Mouse (Mus musculus): ENCODE measurements around the gene Cacna2d3.
A peak's percentile ranks its signal among the peaks of the same experiment; 100 is the strongest.

Cacna2d3 gene

DNA sequence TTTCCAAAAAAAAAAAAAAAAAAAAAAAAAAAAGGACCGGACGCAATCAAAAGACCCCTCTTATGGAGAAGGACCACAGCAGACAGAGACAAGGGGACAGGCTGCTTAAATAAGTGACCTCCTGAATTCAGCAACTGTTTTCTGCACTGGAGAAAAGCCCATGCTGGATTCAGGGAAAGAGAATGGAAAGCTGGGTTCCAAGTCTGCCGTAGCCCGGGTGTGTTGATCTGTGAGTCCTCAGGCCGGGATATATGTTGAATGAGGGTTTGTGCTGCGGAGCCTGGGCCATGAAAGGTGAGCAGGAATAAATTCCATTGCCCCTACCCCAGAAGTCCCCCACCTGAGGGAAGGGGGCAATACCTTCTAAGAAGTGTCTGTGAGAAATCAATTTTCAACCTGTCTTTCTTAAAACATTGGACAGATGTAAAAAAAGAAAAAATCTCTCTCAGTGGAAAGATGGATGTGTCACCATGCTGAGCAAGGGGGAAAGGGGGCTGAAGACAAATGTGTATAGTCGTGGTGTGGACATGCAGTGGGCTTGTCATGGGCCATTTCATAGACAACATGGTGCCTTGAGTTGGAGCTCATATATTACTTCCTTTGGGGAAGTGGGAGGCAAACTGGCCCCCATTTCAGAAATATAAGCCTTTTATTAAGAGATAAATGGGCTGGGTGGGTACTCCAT lies 703.2 kb downstream of the Cacna2d3 start:
- DNase-seq (ENCODE audit: extremely low spot score, low spot score) = no peak

DNA sequence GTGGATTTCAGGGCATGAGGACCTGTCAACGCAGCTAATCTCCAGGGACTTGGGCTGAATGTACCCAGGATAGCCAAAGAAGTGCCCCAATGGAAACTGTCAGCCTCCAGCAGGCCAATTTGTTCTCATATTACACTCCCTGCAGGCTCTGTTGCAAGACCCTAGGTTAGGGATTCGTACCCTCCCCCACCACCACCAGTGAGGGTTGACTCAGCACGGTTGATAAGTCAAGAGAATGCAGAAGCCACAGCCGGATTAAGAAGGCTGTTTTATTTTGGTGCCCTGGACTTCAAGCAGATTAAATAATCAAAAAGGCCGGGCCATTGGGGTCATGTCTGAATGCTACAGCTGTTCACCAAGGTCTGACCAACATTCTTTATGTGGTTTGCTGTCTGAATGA lies 703.8 kb downstream of the Cacna2d3 start, which contains the start of gene Lrtm1:
TSS of gene Lrtm1 (plus strand) at position 326 of the 400 bp plus-strand sequence.
- DNase-seq (ENCODE audit: extremely low spot score, low spot score) = peak; percentile 42

DNA sequence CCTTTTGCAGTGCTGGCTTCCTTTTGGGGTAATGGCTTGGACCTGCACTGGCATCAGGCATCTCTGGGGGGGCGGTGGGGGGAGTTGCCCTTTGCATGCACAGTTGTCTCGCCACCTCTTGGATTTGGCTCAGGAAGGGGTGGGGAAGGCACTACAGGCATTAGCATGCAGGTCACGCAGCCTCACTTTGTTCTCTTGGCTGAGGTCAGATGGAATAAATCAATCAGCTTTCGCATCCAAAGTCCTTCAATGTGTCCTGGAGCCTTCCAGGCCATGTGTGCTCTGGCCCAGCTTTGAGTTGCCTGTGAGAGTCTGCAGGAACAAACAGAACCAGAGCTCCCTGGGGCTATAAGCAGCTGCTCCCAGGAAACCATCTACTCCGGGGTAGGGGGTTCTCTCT lies 705.8 kb downstream of the Cacna2d3 start:
- peak; percentile 60 for DNase-seq (ENCODE audit: extremely low spot score, low spot score)

DNA sequence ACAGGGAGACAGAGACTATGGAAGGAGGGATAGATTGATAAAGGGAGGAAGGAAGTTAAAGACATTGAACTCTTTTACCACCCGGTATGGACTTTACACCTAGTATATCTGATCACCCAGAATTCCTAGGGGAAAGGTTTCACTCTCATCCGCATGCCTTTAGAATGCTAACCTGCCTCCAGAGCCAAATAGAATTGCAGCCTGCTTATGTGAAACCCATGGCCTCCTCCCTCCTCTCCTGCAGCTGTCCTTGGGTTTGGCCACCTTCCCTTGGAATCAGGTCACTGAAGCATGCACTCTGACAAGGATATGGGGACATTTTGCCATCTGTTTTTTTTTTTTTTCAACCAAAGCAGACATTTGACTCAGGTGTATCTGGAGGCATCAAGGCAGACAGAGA lies 707.0 kb downstream of the Cacna2d3 start:
- no peak for DNase-seq (ENCODE audit: extremely low spot score, low spot score)

DNA sequence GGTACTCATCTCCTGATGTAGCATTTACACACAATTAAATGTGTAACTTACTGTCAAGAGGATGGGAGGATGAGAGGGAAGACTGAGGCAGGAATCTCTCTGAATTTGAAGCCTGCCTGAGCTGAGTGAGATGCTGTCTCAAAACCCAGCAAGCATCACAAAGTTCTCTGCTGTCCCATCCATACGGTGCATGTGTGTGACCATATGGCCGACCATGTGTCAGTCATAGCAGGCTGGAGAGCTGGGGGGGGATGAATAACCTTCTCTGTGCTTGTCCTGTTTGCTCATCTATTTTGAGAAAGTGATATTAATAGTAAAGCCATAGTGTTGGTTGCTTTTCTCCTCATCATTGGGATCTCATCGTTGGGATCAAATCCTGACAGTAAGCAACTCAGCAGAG lies 708.5 kb downstream of the Cacna2d3 start:
- no peak for DNase-seq (ENCODE audit: extremely low spot score, low spot score)

DNA sequence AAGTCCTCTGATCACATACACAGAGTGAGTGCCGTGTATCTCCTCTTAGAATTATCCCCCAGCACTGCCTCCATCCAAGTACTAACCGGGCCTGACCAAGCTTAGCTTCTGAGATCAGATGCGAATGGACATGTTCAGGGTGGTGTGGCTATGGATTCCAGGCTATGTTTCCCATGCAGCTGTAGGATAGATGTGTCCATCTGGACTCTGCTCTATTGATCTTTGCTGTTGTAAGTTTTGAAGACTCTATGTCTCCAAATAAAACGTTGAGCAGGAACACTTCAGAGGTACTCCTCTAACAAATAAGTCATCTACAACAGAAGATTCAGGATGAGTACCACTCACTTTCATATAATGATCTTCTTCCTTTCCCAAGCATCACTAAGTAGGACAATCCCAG lies 712.0 kb downstream of the Cacna2d3 start:
- DNase-seq (ENCODE audit: extremely low spot score, low spot score) = no peak

DNA sequence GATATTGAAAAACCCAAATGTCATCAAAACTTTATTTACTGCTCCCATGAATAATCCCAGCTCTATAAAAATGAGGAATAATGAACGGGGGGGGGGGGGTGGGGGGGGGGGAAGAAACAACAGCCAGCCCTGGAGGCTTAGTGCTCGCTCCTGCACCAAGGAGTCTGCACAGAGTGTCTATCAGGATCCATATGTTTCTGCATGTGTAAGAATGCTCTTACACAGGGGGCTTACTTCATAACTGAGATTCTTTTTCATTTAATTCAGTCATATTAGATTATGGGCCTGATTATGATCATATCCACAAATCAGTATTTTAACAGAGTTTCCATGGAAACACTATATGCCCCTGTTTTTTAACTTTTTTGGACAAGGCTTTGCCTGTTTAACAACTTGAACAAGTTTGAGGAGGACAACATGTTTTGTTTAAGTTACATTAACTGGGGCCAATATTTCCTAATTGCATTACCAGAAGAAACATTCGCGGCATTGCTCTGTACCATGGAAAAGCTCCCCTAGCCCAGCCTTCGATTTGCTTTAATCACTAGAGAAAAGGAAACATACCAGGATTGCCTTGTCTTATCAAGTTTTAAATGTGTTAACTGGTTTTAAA lies 716.3 kb downstream of the Cacna2d3 start:
- no peak for DNase-seq (ENCODE audit: extremely low spot score, low spot score)

DNA sequence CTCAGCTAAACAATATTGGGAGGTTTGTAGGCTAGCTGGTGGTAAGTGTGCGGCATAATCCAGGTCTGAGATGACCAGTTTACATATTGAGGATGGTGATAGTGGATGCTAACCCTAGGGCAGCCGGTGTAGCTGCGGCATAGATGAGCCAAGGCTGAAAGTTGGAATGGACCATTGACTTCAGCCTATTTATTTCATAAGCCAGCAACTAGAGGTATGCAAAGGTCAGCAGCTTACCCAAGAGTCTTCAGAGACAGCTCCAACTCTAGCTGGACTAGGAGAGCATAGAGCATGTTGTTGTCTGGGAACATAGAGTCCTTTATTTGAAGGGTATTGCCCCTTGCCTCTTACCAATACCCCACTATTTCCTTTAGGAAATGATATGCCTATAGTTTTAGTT lies 725.1 kb downstream of the Cacna2d3 start:
- DNase-seq (ENCODE audit: extremely low spot score, low spot score) = no peak

DNA sequence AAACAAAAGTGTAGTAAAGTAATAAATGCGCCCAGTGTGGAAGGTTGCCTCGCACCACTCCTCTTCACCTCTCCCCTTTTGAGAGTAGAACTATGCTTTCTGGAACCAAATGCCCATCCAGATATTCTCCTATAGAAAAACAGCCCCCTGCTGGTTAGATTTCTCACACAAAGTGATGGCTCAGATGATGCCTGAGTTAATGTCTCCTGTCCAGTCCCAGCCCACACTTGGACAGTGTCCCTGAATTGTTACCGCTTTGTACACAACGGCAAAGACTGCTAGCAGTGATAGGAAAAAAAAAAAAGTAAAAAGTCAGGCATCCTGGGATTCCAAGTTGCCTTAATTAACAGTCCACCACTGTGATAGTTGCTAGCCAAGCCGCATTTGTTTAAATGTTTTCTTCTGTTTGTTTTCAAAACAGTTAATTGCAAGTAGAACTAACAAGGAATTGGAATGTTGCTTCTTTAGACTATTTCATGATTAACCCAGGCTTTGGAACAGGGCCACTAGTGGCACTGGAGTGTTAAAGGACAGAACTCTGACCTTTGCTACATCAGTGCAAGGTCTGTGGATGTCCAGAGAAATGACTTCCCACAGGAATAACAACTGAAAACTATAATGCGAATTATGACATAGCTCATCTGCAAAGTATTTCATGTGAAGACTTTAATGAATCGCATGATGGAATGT lies 733.3 kb downstream of the Cacna2d3 start:
- DNase-seq (ENCODE audit: extremely low spot score, low spot score) = no peak

DNA sequence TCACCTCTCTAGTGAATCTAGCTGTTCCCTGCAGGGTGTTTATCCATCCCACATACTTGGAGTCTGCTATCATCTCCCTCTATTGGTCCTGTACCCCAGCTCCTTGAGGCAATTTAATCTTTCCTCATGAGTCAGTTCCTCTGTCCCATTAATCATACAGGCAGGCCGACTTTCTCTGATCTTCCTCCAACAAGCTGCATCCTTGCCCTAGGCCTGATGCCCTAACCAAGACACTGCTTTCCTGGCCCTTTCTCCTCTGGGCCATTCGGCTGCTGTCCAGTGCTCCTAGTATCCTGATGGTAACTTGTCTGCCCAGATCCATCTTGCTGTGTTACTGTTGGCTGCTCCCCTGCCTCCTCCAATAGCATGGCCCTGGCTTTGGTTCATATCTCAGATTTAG lies 737.4 kb downstream of the Cacna2d3 start:
- DNase-seq (ENCODE audit: extremely low spot score, low spot score) = no peak

DNA sequence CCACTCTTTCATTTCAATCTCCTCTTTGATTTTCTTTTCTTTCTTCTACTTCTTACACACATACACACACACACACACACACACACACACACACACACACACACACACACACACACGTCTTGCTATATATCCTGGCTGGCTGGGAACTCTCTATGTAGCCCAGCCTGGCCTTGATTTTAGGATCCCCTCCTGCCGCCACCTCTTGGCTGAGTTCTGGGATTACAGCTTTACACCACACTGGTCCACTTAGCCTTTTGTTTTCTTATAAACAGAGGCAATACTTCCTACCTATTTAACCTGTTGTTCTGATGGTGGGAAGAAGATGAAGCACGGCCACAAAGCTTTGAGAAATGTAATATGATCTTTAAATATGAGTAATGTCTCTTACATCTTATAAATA lies 741.2 kb downstream of the Cacna2d3 start:
- DNase-seq (ENCODE audit: extremely low spot score, low spot score) = no peak

DNA sequence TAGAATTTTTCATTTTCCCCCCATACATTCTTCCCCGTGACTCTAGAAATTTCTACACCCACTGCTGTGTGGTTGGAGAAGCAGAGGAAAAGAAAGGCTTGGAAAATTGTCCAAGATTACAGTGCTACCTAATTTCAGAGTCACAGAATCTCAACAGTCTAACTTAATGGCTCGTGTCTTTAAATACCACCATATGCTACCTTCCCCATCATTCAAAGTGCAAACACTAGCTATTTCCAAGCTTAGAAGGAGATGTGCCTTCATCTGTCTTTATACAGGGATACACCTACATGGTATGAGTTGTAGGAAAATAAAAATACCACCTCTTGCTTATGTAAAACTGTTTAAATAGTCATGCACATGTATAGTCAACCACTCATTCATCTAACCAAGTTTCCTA lies 742.4 kb downstream of the Cacna2d3 start:
- DNase-seq (ENCODE audit: extremely low spot score, low spot score) = no peak

DNA sequence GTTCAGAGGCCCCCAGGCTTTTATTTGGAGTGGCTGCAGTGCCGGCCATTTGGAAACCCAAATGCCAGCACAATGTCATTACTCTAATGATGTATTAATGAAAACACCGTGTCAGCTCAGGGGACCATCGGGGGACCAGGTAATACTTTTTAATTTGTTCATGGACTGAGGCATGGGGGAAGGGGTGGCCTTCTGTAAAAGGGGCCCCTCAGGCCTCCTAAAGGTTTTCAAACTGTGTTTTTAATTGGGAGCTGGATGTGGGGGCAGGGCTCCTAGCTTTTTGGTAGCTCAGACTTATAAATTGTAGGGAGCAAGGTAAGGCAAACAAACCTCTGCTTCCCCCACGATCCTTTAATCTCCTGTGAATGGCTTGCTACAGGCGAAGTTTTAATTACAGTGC lies 749.0 kb downstream of the Cacna2d3 start:
- DNase-seq (ENCODE audit: extremely low spot score, low spot score) = no peak

DNA sequence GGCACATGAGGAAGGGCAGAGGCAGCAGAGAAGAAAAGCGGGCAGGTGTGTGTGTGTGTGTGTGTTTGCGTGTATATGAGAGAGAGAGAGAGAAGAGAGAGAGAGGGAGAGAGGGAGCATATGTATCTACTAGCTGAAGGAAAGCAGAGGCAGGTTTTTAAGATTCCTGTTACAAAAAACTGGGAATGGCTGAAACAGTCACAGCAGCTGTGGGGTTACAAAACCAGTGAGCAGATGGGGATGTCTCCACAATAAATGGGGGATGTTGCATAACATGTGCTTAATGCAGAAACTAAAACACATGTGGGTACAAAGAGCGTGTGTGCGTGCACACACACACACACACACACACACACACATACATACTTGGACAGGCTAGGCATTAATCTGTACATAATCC lies 752.4 kb downstream of the Cacna2d3 start:
- no peak for DNase-seq (ENCODE audit: extremely low spot score, low spot score)

DNA sequence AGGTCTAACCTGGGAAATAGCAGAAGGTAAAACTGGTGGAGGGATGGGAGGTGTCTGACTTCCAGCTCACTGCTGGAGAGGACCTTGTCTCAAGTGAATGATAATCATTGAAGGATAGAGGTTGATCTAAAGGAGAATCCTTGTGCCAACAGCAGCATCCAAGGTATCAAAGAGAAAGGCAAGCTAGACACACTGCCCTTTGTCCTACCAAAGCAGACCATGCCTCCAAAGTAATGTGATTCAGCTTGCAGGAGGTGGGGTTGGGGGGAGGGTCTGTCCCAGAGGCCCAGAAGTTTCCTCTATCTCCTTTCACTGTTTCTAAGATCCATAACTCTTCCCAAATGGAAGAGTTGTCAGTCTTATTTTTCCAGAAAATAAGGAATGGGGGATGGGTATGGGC lies 754.8 kb downstream of the Cacna2d3 start:
- DNase-seq (ENCODE audit: extremely low spot score, low spot score) = no peak

DNA sequence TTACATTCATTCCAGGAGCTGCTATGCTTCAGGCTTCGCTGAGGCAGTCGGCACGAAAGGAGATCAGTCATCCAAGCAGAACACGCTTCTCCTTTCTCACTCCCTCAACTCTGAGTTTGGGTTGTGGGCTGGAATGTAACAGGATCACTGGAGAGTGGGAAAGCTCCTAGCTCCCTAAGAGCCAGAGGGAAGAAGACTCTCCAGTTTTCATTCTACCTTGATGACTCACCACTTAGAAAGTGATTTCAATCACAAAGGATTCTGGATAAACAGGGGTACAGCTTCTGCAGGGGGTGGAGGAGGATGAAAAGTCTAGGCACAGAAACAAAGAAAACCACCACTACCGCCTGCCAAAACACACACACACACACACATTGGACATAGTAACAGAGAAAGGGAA lies 760.3 kb downstream of the Cacna2d3 start:
- no peak for DNase-seq (ENCODE audit: extremely low spot score, low spot score)

DNA sequence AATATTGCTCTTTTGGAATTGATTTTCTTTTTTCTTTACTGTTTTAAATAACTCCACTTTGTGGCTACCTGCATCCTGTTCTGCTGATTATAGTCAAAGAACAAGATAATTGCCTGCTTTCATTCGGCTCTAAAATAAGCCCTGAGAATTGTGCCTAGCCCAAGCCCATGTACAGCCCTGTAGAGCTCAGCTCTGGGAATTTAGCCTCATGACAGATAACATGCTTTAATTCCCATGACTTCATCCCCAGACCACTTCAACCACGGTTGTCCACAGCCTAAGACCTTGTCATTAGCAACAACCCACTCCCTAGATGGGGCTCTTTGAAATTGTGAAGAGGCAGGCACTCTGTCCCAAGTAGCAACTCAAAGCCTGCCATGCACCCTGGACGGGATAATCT lies 762.6 kb downstream of the Cacna2d3 start:
- DNase-seq (ENCODE audit: extremely low spot score, low spot score) = no peak

DNA sequence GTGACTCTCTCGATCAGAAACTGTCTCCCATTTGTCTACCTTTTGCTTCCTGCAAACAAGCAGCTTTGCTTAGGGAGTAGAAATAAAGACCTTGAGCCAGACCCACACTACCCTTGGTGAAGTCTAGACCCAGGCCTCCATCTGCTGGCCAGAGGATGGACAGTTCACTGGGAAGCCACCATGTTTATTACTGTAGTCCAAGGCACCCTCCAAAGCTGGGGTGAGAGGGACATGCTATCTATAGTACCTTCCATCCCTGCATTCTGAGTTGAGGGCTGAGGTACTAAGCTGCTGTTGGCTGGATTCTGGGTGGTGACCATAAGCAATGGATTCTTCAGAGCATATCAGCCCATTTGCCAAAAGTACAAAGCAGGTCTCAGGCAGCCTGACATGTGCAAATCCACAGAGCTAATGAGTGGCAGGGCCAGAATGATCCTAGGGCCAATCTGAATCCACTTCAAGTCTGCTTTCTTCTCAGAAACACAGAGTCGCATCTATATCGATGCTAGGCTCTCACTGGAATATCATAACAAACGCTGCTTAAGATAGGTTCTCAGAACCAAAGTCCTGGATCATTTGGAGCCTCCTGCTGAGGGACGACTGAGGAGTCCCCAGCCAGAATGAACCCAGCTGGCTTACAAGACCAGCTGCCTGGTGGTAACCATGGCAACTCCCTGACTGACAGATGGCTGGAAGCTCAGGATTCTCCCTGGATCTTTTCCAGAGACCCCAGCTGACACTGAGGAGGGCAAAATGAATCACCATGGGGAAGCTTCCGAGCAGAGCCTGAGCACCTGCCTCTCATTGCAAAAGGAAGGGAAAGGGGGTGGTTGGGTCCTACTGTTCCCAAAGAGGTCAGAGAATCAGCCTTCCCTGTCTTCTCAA lies 763.3 kb downstream of the Cacna2d3 start:
- peak; percentile 75 for DNase-seq (ENCODE audit: extremely low spot score, low spot score)

DNA sequence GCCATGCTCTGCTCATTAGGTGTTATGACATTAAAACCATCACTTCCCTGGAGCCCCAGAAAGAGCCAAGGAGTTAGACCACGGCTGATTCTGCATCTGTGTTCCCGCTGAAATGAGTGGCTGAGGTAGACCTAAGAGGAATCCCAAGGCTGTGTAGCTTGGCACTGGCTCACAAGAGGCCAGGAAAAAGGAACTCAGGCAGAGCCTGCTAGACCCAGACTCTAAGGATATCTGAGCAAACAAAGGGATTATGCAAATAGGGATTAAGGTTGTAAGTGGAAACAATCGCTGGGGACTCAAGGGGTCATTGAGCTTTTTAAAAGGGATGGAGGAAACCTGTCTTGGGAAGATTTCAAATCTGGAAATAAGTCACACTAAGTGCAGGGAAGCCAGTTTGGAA lies 766.5 kb downstream of the Cacna2d3 start:
- DNase-seq (ENCODE audit: extremely low spot score, low spot score) = no peak

DNA sequence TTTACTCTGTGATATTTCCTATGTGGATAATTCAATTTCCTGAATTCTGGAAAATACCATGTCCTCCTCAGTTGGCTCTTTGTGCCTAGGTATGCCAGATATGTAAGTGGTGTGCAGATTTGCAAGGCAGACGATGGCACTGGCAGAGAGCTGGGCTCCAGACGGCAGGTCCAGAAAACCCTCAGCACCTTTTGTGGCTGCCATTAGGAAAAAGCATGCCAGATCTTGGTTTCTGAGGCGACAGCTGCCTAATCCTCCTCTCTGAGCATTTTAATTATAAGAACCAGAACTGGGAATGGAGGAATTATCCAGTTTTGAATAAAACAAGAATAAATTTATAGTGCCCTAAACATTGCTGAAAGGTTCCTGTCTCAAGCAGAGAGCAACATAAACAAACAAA lies 767.1 kb downstream of the Cacna2d3 start:
- DNase-seq (ENCODE audit: extremely low spot score, low spot score) = no peak

DNA sequence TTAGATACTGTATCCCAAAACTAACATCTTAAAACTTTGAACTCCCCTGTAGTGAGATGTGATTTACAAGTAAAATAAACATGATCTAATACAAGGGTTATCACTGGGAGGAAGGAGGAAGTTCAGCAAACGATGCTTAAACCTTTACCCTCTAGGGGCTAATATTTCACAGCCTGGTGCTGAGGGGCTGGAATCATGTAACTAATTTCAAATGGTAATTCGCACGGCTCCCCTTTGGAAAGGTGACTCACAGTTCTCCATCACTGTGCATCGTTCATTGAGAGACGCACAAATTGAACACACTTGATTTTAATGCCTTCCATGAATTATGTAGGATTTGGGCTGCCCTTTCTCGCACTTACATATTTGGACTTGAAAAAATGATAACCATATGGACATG lies 767.6 kb downstream of the Cacna2d3 start:
- no peak for DNase-seq (ENCODE audit: extremely low spot score, low spot score)

DNA sequence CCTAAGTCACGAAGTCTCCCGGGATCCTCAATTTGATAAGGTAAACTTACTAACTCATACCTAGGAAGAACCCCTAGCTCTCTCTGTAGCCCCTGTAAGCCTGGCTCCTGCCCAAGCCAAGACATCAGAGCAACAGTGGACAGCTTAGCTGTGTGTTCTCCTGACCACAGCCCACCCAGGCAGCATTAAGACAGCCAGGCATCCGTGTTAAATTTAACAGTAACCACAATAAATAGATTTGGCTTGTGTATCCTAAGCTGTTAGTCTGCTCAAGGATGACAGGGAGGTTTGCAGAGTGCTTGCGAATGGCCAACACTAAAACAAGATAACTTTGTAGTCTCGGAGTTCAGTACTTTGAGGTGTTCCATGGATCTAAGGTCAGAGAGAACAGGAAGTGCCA lies 768.3 kb downstream of the Cacna2d3 start:
- DNase-seq (ENCODE audit: extremely low spot score, low spot score) = no peak
